In the genomic region with DNA sequence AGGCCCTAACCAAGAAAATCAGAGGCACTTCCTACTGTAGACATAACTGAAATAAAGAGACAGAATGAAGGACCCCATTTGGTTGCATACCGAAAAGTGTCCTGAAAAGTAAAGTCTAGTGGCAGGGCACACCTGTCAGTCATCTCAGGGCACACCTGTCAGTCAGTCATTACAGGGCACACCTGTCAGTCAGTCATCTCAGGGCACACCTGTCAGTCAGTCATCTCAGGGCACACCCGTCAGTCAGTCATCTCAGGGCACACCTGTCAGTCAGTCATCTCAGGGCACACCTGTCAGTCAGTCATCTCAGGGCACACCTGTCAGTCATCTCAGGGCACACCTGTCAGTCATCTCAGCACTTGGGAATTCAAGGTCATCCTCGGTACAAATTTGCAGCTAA, we compare ENCODE assay signal across 11 mouse cellular contexts. TPM values are rescaled to one million over a fixed set of nuclear protein-coding genes. Genes with fewer than 3 reads are reported as not detected.
"Had no signal": no experiment of that assay in that cellular context is flagged by ENCODE, and none has a peak within 500 bp of the region (broad histone marks: within the 10 kb centered on the region; RNA-seq: fewer than 3 reads in every experiment).

No protein-coding gene starts in this region.

RNA-seq across cellular contexts. Expression of gene Gm9999, which starts 43.5 kb away (rescaled TPM):
- polyA plus RNA-seq: neural tube, embryonic 13.5 days; neural tube, embryonic 14.5 days; neural tube, embryonic 15.5 days; small intestine, adult 2 months; spleen, adult 2 months; stomach, embryonic 14.5 days; stomach, embryonic 15.5 days; stomach, embryonic 16.5 days; stomach, postnatal 0 days; thymus, postnatal 0 days; urinary bladder, adult 2 months had no signal
